Mouse (Mus musculus): ENCODE results near the gene Nfib.

Nfib gene

DNA sequence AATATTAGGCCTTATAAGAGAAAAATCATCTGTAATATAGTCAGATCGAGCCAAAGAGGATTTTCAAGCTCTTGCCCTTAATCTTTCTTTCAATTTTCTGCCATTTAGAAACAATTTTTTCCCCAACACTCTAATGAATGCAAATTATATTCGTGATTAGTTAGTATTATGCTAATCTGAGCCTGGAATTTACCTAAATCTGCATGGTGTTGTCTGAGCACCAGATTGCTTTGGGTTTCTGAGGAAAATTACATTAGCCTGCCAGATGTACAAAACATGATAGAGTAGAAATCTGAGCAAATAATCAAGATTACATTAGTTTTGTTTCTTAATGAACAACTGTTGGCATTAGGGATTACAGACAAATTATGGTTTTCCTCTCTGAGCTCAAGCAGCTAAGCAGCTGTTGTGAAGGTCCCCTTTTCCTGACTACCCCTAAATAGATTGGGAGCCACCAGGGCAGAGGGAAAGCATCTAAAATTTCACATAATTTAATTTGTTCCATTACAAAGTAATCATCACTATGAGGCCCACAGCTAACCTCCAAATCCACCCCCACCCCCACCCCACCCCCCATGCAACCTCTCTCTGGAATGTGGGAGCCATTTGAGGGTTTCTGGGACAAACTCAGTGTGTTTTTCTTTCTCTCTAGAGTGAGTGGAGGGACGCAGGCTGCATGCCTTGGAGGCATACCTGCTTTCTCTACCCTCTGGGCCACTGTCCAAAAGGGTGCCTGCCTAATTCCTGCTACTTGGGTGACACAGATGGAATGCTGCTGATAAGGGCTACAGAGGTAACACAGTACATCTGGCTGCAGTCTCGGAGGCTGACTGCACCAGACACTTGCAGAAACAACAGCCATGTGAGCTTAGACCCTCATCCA is 14.2 kb downstream of the Nfib start:
- in situ Hi-C loops (cut with MboI; ENCODE audit: low sequenced_read_pairs): no loop called here

DNA sequence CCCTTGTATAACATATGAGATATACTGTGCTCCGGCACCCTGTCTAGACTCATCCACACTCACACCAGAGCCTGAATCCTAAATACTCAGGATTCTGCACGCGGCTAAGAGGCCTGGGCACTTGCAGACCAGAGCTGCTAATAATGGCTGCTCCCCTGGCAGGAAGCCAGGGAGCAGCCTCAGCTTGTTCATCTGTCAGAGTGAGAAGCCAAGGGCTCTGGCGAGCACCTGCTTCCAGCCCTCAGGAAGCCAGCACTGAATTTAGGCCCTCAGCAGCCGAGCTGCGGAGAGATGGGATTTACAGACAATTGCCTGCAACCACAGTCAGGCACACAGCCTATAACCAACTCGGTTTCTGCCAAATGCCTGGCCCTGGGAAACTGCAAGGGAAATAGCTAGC is 15.3 kb downstream of the Nfib start:
- in situ Hi-C loops (cut with MboI; ENCODE audit: low sequenced_read_pairs): no loop called here

DNA sequence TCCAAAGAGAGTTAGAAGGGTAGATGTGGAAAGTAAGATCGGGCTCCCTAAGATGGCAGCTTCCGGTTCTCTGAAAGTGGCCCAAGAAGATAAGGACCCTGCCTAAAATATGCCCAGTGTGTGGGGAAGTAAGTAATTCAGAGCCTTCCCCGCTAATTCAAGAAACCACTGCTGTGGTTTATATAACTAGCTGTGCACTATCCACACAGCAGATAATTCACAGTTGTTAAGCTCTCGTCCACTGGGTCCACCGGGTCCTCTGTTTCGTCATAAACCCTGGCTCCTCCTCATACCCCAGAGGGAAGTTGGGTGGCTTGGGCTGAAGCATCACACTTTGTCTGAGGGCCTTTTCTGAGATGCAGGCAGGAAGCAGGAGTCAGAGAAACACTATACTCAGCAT is 19.5 kb downstream of the Nfib start:
- in situ Hi-C loops (cut with MboI; ENCODE audit: low sequenced_read_pairs): no loop called here

DNA sequence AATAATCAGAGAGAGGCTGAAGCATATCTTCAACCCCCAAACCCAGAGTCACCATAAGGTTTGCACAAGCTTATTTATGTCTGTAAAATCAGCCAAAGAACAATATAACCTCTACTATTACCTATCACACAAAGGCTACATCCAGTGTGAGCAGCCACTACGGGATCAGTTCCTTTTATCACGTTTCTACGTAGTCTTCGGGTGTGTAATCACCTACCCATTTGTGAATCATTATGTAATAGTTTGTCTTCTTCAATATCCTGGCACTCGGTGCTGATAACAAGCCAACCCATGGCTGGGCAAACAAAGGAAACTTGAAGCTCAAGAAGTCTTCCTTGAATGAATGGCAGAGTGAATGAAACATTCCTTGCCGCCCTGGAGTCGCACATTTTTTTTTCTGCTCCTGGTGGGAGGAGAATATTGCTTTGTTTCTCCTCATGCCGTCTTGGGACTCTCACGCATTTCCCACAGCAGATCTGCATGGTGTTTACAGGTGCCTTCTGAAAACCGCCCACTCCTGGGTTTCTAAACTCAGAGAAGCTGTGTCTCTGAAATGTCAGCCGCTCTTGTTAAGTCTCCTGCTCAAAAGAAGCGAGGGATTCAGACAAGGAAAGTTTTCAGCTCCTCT is 21.3 kb downstream of the Nfib start:
- in situ Hi-C loops (cut with MboI; ENCODE audit: low sequenced_read_pairs): no loop called here

DNA sequence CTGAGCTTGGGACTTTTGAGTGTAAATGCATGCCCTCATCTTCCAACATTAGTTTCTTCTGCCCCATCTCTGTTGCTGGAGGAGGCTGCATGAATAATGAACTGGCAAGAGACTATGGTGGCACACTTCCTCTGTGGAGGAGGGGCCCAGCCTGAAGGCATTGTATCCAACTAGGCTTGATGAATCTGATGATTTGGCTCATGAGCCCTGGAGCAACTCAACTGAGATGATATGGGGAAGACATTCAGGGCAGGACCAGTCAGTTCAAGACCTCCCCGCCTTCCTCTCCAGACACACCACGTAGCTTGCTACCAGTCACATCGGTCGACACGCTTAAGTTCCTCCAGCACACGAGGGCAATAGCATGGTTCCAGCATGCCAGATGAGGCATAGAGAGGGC is 22.0 kb downstream of the Nfib start:
- in situ Hi-C loops (cut with MboI; ENCODE audit: low sequenced_read_pairs): no loop called here

DNA sequence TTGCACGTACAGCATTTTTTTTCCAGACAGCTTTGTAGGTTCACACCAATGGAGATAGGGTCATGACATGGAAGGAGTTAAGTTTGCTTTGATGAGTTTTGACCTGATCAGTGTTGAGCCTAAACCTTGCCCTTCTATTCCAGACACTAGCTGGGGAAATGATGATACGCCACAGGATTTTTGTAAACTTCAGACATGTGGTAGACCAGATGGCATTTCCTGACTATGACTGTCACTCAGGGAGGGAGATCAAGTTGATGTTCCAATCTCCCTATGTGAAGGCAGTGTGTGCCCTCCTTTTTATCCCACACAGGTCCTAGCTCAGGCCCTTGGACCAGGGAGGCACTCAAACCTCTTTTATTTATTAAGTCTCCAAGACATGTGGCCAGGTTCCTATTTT is 29.4 kb downstream of the Nfib start:
- in situ Hi-C loops (cut with MboI; ENCODE audit: low sequenced_read_pairs): no loop called here

DNA sequence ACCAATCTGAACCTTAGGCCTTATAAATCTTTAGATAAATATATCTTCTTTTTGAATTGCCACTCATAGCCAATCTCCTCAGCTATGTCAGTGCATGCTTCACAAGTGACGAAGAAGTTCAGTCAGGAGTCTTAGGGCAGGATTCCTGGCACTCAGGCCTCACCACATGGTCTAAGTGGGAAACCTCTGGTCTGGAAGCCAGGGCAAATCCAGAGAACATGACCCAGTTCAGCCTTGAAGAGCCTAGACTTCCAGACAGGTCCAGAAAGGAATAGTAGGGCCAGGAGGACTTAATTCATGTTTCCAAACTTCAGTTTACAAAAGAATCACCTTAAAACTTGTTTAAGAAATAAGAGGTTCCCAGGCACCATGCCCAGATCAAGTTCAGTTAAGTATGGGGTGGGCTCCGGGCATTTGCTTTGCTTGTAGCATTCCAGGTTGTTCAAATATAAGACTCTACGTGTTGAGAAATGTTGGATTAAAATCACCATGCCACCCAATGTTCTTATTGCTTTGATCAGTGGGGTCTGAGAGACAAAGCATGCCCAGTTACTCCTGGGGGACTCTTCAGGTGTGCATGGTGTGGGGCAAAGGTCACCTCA is 38.2 kb downstream of the Nfib start:
- in situ Hi-C loops (cut with MboI; ENCODE audit: low sequenced_read_pairs): no loop called here

DNA sequence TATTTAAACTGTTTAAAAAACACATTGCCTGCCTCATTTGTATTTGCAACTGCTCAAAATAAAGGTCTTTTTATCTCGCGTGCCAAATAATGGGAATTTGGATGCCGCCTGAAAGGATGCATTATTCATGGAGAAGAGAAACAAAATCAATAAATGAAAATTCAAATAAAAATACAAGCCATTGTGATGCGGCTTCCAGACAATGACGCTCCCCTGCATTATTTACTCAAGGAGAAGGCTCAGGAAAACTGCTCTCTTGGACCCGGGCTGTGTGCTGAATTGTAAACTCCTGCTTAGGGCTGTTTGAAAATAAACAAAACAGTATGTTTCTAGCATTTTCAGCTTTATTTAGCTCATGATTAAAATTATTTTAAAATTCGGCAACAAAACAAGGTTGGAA is 41.1 kb downstream of the Nfib start:
- in situ Hi-C loops (cut with MboI; ENCODE audit: low sequenced_read_pairs): no loop called here

DNA sequence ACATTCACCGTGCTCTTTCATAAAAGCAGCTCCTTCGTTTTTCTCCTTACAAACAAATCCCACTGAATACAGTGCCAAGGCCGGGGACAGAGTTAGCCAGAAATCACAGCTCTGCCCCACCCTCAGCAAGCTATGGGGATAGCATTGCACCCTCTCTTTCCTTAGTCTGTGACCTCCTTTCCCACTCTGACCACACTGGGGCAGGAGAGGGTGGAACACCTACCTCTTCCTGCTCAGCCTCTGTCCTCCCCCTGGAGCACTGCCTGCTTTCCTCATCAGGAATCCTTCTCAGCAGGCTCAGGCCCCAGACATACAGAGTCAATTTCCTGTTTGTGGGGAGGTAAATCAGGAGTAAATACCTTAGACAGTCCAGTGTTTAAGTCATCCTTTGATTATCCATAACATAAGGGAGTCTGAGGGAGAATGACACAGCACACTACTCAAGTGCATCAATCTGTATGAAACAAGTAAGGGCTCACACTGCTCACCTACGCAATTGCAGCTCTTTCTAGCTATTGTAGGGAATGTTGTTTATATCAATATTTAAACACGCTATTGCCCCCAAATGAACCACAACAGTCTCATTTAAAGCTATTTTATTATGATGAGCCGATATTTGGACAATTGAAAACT is 41.7 kb downstream of the Nfib start:
- in situ Hi-C loops (cut with MboI; ENCODE audit: low sequenced_read_pairs): no loop called here

DNA sequence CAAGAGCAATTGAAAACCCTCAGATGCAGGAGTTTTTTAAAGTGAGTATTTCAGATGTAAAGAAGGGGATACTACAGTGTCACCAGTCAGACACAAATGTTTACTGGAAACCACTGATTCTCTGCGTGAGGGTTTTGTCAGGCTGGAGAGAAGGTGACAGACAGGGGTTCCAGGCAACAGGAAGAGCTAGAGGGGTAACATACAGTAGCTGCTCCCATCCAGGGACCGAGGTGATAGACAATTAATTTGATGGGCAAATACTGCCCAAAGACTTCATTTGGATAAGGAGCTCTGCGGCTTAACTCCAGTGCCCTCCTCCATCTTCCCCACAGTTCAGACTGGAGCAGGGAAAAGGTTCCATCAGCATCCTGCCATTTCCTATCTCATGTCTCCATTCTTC is 42.9 kb downstream of the Nfib start:
- in situ Hi-C loops (cut with MboI; ENCODE audit: low sequenced_read_pairs): no loop called here

DNA sequence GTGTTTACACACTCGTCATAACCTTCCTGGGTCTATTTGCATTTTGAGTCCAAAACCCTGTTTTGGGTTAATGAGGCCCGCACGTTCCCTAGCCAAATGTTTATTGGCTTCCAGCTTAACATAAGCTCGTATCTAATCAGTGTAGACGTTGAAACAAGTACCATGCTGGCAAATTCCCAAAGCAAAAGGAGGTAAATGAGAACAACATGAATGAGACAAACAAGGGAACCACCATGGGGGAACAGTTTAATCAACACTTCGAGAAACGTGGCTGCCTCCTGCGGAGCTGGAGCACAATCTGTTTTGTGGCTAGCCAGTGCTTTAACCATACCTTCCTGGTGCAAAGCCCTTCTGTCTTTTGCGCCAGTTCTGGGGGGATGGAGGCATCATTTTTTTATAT is 43.3 kb downstream of the Nfib start:
- in situ Hi-C loops (cut with MboI; ENCODE audit: low sequenced_read_pairs): no loop called here

DNA sequence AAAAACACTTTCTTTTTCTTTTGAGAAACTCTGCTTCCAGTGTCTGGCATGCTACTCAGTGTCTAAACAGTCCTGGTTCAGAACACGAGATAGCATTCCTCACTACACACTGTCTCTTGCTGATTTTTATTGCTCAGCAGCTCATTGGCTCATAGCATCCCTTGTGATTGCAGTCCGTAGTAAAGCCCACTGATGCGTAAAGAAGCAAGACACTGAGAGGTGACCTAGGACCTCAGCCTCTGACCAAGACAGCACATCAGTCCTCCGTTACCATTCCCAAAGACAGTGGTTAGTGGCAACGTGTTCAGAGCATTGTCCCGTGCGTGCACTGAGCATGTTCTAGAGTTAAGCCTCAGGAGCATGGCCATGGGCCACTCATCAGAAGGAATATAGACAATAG is 44.3 kb downstream of the Nfib start:
- in situ Hi-C loops (cut with MboI; ENCODE audit: low sequenced_read_pairs): no loop called here

DNA sequence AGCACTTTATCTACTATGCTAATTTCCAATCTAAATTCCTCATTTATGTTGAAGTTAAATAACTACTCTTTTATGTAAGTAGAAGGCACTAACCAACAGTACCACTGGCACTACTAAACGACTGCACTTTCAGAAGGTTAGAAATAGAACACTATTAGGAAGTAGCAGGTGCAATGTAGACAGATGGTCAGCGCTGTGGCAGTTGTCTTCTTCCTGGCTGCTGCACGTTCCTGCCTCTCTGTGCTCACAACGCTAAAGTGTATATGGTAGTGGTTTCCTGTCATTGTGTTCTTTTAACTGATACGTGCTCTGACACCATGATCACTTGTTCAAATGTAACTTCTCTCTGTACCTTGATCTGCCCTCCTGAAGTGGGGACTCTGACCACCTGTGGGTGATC is 59.9 kb downstream of the Nfib start:
- in situ Hi-C loops (cut with MboI; ENCODE audit: low sequenced_read_pairs): no loop called here

DNA sequence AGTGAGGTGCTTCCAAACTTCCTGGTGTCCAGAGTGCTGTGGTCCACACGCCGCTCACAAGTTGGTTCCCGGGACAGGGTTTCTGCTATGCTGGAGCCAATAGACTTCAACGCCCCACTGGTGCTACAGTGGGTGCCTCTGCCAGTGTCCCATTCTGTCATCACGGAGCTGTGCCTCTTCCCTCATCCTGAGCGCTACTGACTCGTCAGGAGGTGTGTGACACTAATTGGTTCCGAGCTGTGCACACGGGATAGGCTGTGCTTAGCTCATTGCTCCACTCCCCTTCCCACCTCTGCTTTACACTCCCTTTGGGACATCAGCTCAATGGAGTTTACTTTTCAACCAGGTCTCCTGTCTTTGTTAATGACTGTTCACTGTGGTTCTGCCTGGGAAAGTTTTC is 60.8 kb downstream of the Nfib start:
- in situ Hi-C loops (cut with MboI; ENCODE audit: low sequenced_read_pairs): no loop called here

DNA sequence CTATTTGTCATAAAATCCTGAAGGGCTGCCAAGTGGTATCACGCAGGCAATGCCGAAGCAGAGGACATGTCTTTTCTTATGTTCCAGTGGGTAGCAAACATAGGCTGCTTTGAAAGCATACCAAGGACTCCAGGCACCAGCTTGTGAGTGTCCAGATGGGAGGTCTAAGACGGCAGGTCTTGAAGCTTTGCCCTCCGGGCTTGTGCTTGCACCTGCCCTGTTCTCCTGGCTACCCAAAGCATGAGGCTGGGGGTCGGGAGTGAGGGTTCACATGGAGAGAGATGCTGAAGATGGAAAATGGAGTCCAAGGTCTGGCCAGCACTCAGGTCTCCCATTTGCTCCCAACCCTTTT is 61.8 kb downstream of the Nfib start:
- in situ Hi-C loops (cut with MboI; ENCODE audit: low sequenced_read_pairs): no loop called here

DNA sequence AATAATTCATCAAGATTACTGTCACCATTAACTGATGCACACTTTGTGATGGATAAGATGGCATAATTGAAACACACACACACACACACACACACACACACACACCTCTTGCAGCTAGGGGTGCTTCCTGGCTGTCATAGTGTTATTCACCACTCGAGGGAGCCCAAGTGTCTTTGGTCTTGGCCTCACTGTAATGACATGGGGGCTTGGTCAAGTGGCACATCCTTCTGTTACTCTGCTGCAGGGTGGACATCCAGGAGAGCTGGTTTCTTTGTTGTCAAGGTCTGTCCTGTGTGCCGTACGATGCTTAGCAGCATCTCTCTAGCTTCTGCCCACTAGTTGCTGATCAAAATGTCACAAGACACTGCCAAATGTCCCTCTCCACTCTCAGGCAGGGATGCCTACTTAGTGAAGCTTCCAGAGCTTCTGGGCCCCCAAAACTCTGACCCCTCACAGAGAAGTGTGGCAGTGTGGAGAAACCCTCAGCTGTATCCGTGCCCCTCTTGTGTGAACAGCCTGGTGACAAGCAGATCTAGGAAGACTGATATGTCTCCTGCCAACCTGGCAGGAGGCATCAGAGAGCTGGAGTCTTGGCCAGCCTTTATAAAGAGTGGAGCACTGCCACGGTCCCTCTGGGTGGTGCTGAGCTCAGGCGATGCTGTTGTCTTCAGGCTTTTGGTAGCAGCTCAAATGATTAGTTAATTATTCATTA is 62.4 kb downstream of the Nfib start:
- in situ Hi-C loops (cut with MboI; ENCODE audit: low sequenced_read_pairs): no loop called here

DNA sequence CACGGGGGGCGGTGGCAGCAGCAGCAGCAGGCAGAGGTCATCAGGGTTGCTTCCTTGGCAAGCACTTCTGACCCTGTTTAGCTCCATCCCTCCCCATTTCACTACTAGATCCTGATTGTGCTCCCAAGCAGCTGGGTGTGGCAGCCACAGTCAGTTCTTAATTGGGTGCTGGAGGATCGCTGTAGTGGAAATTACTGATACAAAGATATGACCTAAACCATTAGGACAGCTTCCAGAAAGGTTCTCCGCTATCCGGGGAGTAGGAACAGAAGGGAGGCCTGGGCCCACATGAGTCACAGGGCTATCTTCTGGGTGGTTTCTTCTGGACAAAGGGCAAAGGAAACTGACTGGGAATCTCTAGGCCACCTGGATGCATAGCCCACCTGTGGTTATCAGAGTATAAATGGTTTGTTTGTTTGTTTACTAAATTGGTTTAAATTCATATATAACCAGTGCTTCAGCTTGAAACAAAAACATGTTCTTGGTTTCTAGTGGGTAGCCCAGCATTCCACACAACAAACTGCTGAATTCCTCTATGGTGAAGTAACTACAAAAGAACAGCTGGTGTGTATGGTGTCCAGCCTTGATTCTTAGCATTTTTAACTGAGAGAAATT is 64.4 kb downstream of the Nfib start:
- in situ Hi-C loops (cut with MboI; ENCODE audit: low sequenced_read_pairs): no loop called here

DNA sequence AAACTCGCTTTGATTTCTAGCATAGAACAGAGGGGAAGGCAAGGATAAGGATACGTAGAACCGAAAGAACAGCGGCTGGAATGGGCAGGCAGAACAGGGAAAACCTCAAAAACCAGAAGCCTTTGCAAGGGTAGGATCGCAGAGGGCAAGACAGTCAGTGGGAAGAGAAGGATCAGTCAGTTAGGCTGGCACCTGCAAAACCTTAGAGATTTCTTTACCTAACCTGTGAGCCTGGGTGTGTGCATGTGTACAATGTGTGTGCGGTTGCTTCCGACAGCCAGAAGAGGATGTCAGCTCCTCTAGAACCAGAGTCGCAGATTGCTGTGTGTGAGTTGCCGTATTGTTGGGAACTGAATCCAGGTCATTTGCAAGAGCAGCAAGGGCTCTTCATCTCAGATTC is 67.3 kb downstream of the Nfib start:
- in situ Hi-C loops (cut with MboI; ENCODE audit: low sequenced_read_pairs): loop anchor here (10.0 kb wide), 1 partner anchor 297 kb away; no protein-coding TSS in a partner anchor

DNA sequence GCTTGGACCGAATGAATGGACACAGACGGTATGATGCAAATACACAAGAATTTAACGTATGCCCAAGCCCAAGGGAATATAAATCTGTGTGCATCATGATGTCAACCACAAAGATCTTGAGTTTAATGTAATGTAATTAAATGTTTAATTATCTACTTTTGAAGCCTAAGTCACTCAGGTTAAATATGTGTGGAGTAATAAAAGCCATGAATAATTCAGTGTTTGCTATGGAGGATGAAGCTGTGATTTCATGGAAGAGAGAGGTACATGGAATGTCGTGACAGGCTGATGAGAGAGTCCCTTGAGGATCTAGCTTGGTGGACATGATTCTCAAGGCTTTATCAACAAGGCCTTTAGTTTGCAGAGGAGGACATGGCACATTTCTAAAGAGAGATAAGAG is 67.9 kb downstream of the Nfib start:
- in situ Hi-C loops (cut with MboI; ENCODE audit: low sequenced_read_pairs): loop anchor here (10.0 kb wide), 1 partner anchor 297 kb away; no protein-coding TSS in a partner anchor

DNA sequence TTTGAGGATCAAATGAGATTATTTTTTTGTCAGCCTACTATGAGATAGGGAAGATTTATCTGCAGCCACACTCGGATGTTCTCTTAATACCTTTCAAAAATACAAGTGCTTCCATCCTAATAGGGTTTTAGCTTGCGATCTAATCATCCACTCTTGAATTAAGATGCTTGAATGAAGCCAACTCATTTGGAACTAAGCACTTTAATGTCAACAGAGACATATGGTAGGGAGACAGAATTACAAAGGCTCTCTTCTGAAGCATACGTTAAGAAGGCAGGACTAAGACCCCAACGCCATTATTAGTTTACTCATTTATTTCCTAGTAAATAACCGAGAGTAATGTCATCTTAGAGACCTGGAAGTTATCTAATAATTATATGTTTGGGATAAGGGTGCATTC is 68.9 kb downstream of the Nfib start:
- in situ Hi-C loops (cut with MboI; ENCODE audit: low sequenced_read_pairs): loop anchor here (10.0 kb wide), 1 partner anchor 298 kb away; no protein-coding TSS in a partner anchor

Data from CH12F3 (cell line).